Mouse (Mus musculus): ENCODE data around the gene Sgk1. TPM values are rescaled to one million over a fixed set of nuclear protein-coding genes. Genes with fewer than 3 reads are reported as not detected.
A peak's percentile ranks its signal among the peaks of the same experiment; 100 is the strongest.

Gene Sgk1
- 58.4 and 64.1 TPM in 2 replicates for polyA plus RNA-seq (2012; rRNA removed)

DNA sequence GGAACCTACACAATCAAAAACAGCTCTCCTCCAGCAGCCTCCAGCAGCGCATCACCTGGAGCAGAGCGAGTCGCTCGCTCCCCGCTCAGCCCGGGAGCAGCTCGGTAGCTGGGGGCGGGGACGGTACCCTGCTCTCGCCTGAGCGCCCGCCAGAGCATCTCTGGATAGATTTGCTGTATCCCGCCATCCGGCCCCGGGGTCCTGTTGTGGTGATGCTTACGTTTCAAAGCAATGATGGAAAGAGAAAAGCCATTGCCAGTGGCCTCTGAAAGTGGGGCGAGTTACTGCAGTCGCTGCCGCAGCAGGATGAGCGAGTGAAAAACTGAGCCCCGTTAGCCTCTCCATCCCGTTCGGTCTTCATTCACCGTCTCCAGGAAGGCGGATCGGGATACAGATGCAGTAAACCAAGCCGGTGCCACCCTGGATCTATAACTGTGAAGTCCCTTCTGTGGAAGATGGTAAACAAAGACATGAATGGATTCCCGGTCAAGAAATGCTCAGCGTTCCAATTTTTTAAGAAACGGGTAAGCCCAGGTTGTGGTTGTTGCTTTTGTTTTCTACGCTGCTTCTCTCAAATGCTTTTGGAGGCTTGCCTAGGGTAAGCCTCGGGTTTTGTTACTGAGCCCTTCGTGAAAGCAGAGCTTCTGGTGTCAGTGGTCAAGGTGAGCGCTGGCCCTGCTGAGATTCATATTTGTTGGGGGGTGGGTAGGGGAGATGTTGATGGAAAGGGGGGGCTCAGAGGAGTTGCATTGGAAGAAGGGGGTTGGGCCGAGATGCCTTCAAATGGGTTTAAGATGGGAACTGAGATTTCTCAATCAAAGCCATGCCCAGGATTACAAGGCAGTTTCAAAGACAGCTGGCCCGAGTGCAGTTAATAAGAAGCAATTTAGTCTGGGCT lies at the start of gene Sgk1:
Gene Sgk1, plus strand, starts transcription at position 1 of the 898 bp plus-strand sequence.
- Histone ChIP-seq H3K4me3 (ENCODE audit: insufficient read depth, low read length) (peak within 1 kb of the TSS; percentile 57), H3K4me1 (ENCODE audit: control insufficient read depth, insufficient read depth, low read length) (peaks cover 3% of the 10 kb centered on the region; the same call in 1 of the 2 replicates), H3K27ac (ENCODE audit: insufficient read depth, low read length) (peak within 1 kb of the TSS; percentile 51)
- TF ChIP-seq CTCF (IDR thresholded peaks at IDR 0.05; ENCODE audit: extremely low read depth, insufficient read depth, low read length) (no peak), POLR2A (IDR thresholded peaks at IDR 0.05; ENCODE audit: extremely low read depth, insufficient read depth, low read length) (peak; percentile 67; the same call in 1 of the 2 replicates)

- no peak overlapping the region for H3K4me3 ChIP-seq (ENCODE audit: insufficient read depth, low read length)
- H3K27ac ChIP-seq (ENCODE audit: insufficient read depth, low read length): no peak overlapping the region
These were observed 49.7 kb upstream of the Sgk1 start for GRCm38 (mm10) chr10:21832282-21832681.

DNA sequence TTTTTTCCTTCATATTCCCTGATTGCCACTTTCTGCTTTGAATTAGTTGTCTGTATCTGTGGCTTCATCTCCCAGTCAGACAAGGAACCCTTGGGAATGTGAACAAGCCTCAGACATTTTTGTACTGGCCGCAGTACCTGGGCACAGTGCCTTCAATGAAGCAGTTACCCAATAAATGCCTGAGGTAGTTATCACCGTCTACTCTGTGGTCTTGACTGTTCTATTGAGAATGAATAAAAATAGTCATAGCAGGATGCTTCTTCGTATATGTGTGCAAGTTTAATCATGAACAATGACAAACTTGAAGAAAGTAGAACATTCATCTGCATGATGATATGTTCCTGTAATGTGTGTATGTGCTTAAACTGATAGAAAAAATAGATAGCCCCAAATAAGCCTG lies 48.2 kb upstream of the Sgk1 start:
- no peak overlapping the region for H3K4me3 ChIP-seq (ENCODE audit: insufficient read depth, low read length)
- TF ChIP-seq POLR2A (IDR thresholded peaks at IDR 0.05; ENCODE audit: extremely low read depth, insufficient read depth, low read length) (no peak), CTCF (IDR thresholded peaks at IDR 0.05; ENCODE audit: extremely low read depth, insufficient read depth, low read length) (no peak)
- H3K4me1 ChIP-seq (ENCODE audit: control insufficient read depth, insufficient read depth, low read length): no peaks in the 10 kb centered on the region
- H3K27ac ChIP-seq (ENCODE audit: insufficient read depth, low read length): no peak overlapping the region

More at GRCm38 (mm10) chr10:21832282-21832681, 49.7 kb upstream of the Sgk1 start:
- no peak for TF ChIP-seq CTCF (IDR thresholded peaks at IDR 0.05; ENCODE audit: extremely low read depth, insufficient read depth, low read length)
- no peak for TF ChIP-seq POLR2A (IDR thresholded peaks at IDR 0.05; ENCODE audit: extremely low read depth, insufficient read depth, low read length)
- no peaks in the 10 kb centered on the region for H3K4me1 ChIP-seq (ENCODE audit: control insufficient read depth, insufficient read depth, low read length)

DNA sequence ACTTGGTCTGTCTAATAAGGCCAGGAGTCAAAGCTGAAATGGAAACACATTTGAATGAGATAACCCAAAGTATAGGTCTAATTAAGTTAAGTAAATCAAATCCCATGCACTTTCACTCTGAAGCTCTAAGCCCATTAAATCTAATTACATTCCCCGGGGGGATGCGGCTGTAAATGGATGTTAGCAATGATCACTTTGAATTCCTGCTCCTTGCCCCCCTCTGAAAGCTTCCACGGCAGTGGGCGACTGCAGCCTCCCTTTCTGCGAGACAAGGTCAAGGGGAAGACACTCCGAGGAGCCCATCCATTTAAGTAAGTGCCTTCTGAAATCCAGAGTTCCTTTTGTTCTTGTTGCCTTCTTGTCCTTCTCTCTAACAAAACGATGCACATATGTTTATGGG lies 46.9 kb upstream of the Sgk1 start:
- Histone ChIP-seq H3K4me1 (ENCODE audit: control insufficient read depth, insufficient read depth, low read length) (no peaks in the 10 kb centered on the region; the same call in 1 of the 2 replicates), H3K4me3 (ENCODE audit: insufficient read depth, low read length) (no peak overlapping the region), H3K27ac (ENCODE audit: insufficient read depth, low read length) (no peak overlapping the region)
- TF ChIP-seq POLR2A (IDR thresholded peaks at IDR 0.05; ENCODE audit: extremely low read depth, insufficient read depth, low read length) (no peak), CTCF (IDR thresholded peaks at IDR 0.05; ENCODE audit: extremely low read depth, insufficient read depth, low read length) (no peak)

- Histone ChIP-seq H3K27ac (ENCODE audit: insufficient read depth, low read length) (no peak overlapping the region), H3K4me3 (ENCODE audit: insufficient read depth, low read length) (no peak overlapping the region), H3K4me1 (ENCODE audit: control insufficient read depth, insufficient read depth, low read length) (no peaks in the 10 kb centered on the region; the same call in 1 of the 2 replicates)
- TF ChIP-seq POLR2A (IDR thresholded peaks at IDR 0.05; ENCODE audit: extremely low read depth, insufficient read depth, low read length) (no peak), CTCF (IDR thresholded peaks at IDR 0.05; ENCODE audit: extremely low read depth, insufficient read depth, low read length) (no peak)
These were observed 42.5 kb upstream of the Sgk1 start for GRCm38 (mm10) chr10:21839248-21840155.

DNA sequence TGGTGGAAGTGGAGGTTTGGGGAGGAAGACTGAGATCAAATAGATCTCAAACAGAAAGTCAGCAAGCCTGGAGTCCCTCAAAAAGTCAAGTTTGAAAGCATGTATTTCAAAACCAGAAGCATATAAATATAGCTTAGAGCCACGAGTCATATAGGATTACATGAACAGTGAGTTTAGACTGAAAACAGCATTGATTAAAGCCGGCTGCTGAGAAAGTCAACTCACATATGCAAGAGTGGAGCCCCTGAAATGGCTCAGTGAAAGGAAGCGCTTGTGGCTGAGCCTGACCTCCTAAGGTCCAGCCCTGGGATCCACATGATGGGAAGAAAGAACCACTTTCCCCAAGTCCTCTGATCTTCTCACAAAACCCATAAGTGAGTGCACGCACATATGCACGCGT lies 38.7 kb upstream of the Sgk1 start:
- no peak overlapping the region for H3K27ac ChIP-seq (ENCODE audit: insufficient read depth, low read length)
- H3K4me3 ChIP-seq (ENCODE audit: insufficient read depth, low read length): no peak overlapping the region
- H3K4me1 ChIP-seq (ENCODE audit: control insufficient read depth, insufficient read depth, low read length): no peaks in the 10 kb centered on the region; the same call in 1 of the 2 replicates
- TF ChIP-seq CTCF (IDR thresholded peaks at IDR 0.05; ENCODE audit: extremely low read depth, insufficient read depth, low read length): no peak

DNA sequence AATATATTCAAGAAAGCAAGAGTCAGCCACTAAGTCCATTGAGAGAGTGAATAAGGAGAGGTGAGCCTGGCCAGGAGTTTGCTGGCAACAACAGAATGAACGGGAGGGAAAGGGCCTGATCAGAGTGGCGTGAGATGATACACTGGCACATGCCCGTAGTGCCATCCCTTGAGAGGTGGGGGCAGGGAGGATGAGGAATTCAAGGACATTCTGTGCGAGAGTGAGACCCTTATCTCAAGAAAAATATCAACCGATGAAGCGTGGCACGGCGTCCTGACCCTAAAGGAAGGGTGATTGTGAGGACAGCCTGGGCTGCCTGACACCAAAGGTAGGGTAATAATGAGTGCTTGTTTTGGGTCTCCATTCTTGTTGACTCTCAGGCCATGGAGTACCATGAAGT lies 38.1 kb upstream of the Sgk1 start:
- TF ChIP-seq CTCF (IDR thresholded peaks at IDR 0.05; ENCODE audit: extremely low read depth, insufficient read depth, low read length) (no peak), POLR2A (IDR thresholded peaks at IDR 0.05; ENCODE audit: extremely low read depth, insufficient read depth, low read length) (no peak)
- Histone ChIP-seq H3K4me1 (ENCODE audit: control insufficient read depth, insufficient read depth, low read length) (no peaks in the 10 kb centered on the region; the same call in 1 of the 2 replicates), H3K4me3 (ENCODE audit: insufficient read depth, low read length) (no peak overlapping the region), H3K27ac (ENCODE audit: insufficient read depth, low read length) (no peak overlapping the region)

DNA sequence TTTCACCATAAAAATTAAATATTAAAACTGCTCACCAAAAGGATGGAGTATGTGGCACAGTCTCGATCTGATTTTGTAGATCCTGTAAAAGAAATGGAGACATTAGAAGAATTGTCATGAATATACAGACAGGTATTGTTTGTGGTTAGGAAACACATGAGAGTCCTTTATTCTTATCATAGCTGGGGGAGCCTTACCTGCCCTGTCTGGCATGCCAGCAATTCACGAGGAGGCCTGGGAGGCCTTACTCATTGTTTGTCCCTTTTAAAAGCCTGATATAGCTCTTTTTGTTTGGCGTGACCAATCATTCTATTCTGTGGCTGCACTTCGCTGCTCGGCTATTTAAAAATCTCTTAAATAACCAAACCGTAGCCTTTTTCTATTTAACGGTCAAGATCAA lies 37.6 kb upstream of the Sgk1 start:
- H3K4me1 ChIP-seq (ENCODE audit: control insufficient read depth, insufficient read depth, low read length): no peaks in the 10 kb centered on the region
- TF ChIP-seq POLR2A (IDR thresholded peaks at IDR 0.05; ENCODE audit: extremely low read depth, insufficient read depth, low read length): no peak
- no peak for TF ChIP-seq CTCF (IDR thresholded peaks at IDR 0.05; ENCODE audit: extremely low read depth, insufficient read depth, low read length)
- H3K27ac ChIP-seq (ENCODE audit: insufficient read depth, low read length): no peak overlapping the region
- H3K4me3 ChIP-seq (ENCODE audit: insufficient read depth, low read length): no peak overlapping the region

GRCm38 (mm10) chr10:21845601-21846282 lies 36.2 kb upstream of the Sgk1 start:
- Histone ChIP-seq H3K27ac (ENCODE audit: insufficient read depth, low read length) (no peak overlapping the region), H3K4me1 (ENCODE audit: control insufficient read depth, insufficient read depth, low read length) (no peaks in the 10 kb centered on the region), H3K4me3 (ENCODE audit: insufficient read depth, low read length) (no peak overlapping the region)
- no peak for TF ChIP-seq POLR2A (IDR thresholded peaks at IDR 0.05; ENCODE audit: extremely low read depth, insufficient read depth, low read length)
- TF ChIP-seq CTCF (IDR thresholded peaks at IDR 0.05; ENCODE audit: extremely low read depth, insufficient read depth, low read length): no peak

All from cortical plate, adult 2 months (tissue).